Mouse (Mus musculus) thymus, adult 2 months (tissue): Measurements from ENCODE around the gene Poc1a. TPM values are rescaled to one million over a fixed set of nuclear protein-coding genes. Genes with fewer than 3 reads are reported as not detected.

Experiments used
- DNase-seq: peaks from one replicate; pipeline ENCODE4 v3.0.0; 2021
- H3K27ac ChIP-seq: fragments of 200-500 bp; 2 replicates; pipeline ENCODE4 v1.5.1; 2012; ENCODE audit warnings: low read length, control low read depth; ENCODE audit not compliant: control insufficient read depth, insufficient read depth
- H3K27me3 ChIP-seq: fragments of 200-500 bp; 2 replicates; pipeline ENCODE4 v1.6.1; 2012; ENCODE audit warnings: mild to moderate bottlenecking, low read length, moderate library complexity, mixed read lengths; ENCODE audit not compliant: control insufficient read depth, insufficient read depth
- H3K36me3 ChIP-seq: fragments of 200-500 bp; 2 replicates; pipeline ENCODE4 v1.6.1; 2012; ENCODE audit warnings: mild to moderate bottlenecking, low read length, moderate library complexity; ENCODE audit not compliant: control insufficient read depth, insufficient read depth
- H3K4me1 ChIP-seq: fragments of 200-500 bp; replicated peaks from 2 replicates; pipeline ENCODE4 v1.6.1; 2012; ENCODE audit warnings: low read length; ENCODE audit not compliant: control insufficient read depth, insufficient read depth
- H3K4me3 ChIP-seq: fragments of 200-500 bp; 2 replicates; pipeline ENCODE4 v1.5.1; 2012; ENCODE audit warnings: mild to moderate bottlenecking, low read length, control low read depth, moderate library complexity; ENCODE audit not compliant: control insufficient read depth, insufficient read depth
- CTCF ChIP-seq: fragments of 200-500 bp; IDR thresholded peaks from 2 replicates; pipeline ENCODE4 v1.5.1; 2012; ENCODE audit warnings: mild to moderate bottlenecking, control low read depth, low read length, moderate library complexity, borderline replicate concordance; ENCODE audit not compliant: control insufficient read depth, poor library complexity, insufficient read depth; ENCODE audit errors: extremely low read depth
- POLR2A ChIP-seq: fragments of 200-500 bp; IDR thresholded peaks from 2 replicates; pipeline ENCODE4 v1.6.1; 2012; ENCODE audit warnings: mild to moderate bottlenecking, low read length, control low read depth, moderate library complexity; ENCODE audit not compliant: control insufficient read depth, poor library complexity, insufficient read depth; ENCODE audit errors: extremely low read depth
- WGBS: fragments of 180-500 bp; shearing (Covaris S2); methylation state at CpG from one replicate; pipeline ENCODE4 v1.1.7; 2018; 5-methylcytosine and 5-hydroxymethylcytosine counted together
- polyA plus RNA-seq: library from polyadenylated mRNA; depleted of rRNA; stranded (reverse); fragments of >200 nt; gene quantifications from 2 replicates; pipeline ENCODE4 v1.2.3, GENCODE M21; 2012

Poc1a gene
- polyA plus RNA-seq, 1 experiment = 30.2 TPM

DNA sequence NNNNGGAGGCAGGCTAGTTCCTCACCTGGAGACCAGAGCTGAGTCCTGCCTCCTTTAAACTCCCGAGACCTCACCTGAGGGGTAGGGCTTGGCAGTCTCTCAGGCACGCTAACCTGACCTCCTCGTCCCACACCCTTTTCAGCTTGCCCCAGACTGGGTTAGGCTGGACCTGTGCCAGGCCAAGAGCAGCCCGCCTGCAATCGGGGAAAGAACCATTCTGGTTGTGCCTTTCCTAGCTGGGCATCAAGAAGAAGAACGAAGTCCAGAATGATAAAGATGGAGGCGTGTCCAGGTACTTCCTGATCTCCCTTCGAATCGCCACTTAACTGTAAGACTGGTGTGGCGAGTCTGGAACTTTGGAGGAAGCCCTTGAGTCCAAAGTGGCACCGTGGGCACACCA lies 31.3 kb upstream of the Poc1a start:
- no peak overlapping the region for H3K4me3 ChIP-seq
- peaks cover 14% of the 10 kb centered on the region for H3K4me1 ChIP-seq
- no peaks in the 10 kb centered on the region for H3K36me3 ChIP-seq
- H3K27me3 ChIP-seq = no peaks in the 10 kb centered on the region
- no peak for TF ChIP-seq CTCF
- no peak for TF ChIP-seq POLR2A
- no peak for DNase-seq
- 90% methylated on average over 11 of the region's 11 CpGs for WGBS
- no peak overlapping the region for H3K27ac ChIP-seq

DNA sequence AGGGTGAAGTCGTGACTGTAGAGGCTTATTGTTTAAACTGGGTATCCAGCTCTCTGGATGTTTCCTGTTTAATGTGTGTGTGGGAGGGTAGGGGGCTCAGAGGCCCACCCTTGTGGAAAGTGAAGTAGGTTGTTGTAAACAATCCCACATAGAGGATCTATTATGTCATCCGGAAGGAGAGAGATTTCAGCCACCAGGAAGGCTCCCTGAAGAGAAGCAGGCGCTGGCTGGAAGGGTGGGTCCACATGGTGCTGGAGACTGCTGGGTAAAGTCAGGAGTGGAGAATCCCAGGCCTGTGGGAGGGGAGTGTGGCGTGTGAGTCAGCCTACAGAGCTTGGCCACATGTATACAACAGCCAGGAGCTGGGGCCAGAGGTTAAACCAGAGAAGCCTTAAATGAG lies 30.6 kb upstream of the Poc1a start:
- Histone ChIP-seq H3K4me1 (peaks cover 14% of the 10 kb centered on the region), H3K4me3 (no peak overlapping the region), H3K27me3 (no peaks in the 10 kb centered on the region), H3K27ac (no peak overlapping the region), H3K36me3 (no peaks in the 10 kb centered on the region)
- TF ChIP-seq CTCF (no peak), POLR2A (no peak)
- no peak for DNase-seq
- 87% methylated on average over 4 of the region's 4 CpGs for WGBS

DNA sequence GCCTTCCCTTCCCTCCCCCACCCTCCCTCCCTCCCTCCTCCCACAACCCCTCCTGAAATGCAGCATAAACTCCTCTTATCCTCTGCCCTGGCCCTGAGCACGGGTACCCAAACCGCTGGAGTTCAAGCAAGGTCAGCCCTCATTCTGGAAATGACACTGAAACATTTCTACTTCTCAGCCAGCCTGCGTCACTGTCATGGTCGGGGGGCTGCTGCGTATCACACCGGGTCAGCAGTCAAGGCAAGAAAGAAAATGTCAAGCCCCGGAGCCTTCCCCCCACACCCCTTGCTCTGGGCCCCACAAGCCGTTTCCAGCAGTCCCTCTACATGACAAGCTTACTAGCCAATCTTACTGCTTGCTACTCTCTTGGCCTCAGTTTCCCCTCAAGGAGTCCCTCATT lies 29.8 kb upstream of the Poc1a start:
- no peak overlapping the region for H3K27ac ChIP-seq

DNA sequence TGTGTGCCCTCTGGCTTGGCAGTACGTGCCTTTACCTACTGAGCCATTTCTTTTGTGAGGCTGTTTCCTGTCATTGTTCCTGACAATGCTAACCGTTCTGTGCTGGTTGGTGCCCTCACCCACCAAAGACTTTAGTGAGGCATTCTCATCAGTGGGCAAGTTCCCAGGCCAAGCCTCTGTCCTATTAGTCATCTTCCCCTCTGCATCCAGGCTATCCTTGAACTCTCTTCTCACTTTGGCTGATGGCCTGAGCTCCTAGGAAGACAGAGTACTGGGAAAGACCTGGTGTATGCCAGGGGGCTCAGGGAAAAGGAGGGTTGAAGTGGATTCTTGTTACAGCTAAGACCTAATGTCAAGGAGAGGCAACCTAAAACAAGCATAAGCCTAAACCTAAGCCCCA lies 26.9 kb upstream of the Poc1a start:
- DNase-seq = no peak
- Histone ChIP-seq H3K4me3 (no peak overlapping the region), H3K27ac (no peak overlapping the region), H3K36me3 (no peaks in the 10 kb centered on the region), H3K4me1 (0 out of 2 replicates have a peak, but pooled peaks cover under 1% of the 10 kb centered on the region), H3K27me3 (no peaks in the 10 kb centered on the region)
- TF ChIP-seq CTCF = no peak
- TF ChIP-seq POLR2A = no peak
- 73% methylated on average over 2 of the region's 2 CpGs for WGBS

More for the DNA sequence above, 29.8 kb upstream of the Poc1a start:
- H3K4me1 ChIP-seq = peaks cover 14% of the 10 kb centered on the region
- H3K27me3 ChIP-seq = no peaks in the 10 kb centered on the region
- no peaks in the 10 kb centered on the region for H3K36me3 ChIP-seq
- H3K4me3 ChIP-seq = no peak overlapping the region
- TF ChIP-seq POLR2A (no peak), CTCF (no peak)
- DNase-seq = no peak
- 90% methylated on average over 8 of the region's 8 CpGs for WGBS

DNA sequence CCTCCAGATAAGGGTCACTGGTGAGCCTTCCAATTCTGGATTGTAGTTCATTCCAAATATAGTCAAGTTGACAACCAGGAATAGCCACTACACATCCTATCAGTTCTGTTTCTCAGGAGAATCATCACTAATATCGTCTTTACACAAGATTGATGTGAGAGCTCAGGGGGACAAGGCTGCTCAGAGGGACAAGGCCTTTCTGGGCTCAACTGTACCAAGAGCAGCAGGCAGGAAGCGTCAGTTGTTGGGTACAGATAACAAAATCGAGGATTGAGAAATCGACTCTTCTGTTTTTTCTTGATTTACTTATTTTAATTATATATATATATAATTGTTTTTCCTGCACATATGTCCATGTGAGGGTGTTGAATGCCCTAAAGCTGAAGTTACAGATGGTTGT lies 22.4 kb upstream of the Poc1a start:
- DNase-seq = no peak
- 53% methylated on average over 4 of the region's 4 CpGs for WGBS
- Histone ChIP-seq H3K4me3 (no peak overlapping the region), H3K36me3 (no peaks in the 10 kb centered on the region), H3K27me3 (no peaks in the 10 kb centered on the region), H3K27ac (no peak overlapping the region), H3K4me1 (0 out of 2 replicates have a peak, but pooled peaks cover 2% of the 10 kb centered on the region)
- TF ChIP-seq CTCF (no peak), POLR2A (no peak)

DNA sequence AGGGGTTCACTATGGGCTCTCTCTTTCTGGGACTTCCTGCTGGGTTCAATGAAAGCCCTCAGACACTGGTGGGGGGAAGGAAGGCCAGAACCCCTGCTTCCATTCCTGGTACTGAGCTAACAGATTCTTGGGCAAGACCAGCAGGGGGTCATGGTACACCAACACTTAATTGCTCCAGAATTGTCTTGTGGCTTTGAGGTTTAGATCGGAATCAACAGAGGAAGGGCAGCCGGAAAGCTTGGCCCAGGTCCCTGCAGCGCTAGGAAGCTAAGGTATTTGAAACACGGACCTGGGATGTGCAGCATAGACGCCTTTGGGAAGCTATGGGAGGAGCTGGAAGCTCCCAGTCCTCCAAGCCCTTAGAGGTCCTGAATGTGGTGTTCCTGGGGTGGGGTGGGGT lies 21.9 kb upstream of the Poc1a start:
- Histone ChIP-seq H3K27ac (no peak overlapping the region), H3K4me3 (no peak overlapping the region), H3K4me1 (0 out of 2 replicates have a peak, but pooled peaks cover 2% of the 10 kb centered on the region), H3K27me3 (no peaks in the 10 kb centered on the region), H3K36me3 (no peaks in the 10 kb centered on the region)
- TF ChIP-seq POLR2A = no peak
- no peak for TF ChIP-seq CTCF
- 14% methylated on average over 5 of the region's 5 CpGs for WGBS
- DNase-seq = no peak

DNA sequence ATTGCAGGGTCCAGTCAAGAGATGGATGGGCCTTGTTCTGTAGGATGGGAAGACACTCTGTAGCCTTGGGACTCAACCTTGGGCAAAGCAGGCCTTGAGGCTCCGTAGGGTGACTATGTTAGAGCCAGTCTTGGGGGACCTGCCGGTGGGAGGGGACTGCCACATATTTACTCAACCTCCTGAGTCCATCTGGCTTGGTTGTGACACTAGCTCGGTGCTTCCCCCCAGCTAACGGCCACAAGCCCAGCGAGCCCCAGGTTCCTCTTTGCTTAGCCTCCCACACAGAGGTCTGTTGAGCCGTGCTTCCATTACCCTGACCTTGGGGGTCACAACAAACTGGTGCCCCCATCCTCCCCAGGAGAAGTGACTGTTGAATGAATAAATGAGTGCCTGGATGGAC lies 19.8 kb upstream of the Poc1a start:
- WGBS = 32% methylated on average over 6 of the region's 6 CpGs
- Histone ChIP-seq H3K36me3 (no peaks in the 10 kb centered on the region), H3K4me3 (no peak overlapping the region), H3K27ac (no peak overlapping the region), H3K27me3 (no peaks in the 10 kb centered on the region), H3K4me1 (0 out of 2 replicates have a peak, but pooled peaks cover 2% of the 10 kb centered on the region)
- DNase-seq = no peak
- TF ChIP-seq POLR2A = no peak
- no peak for TF ChIP-seq CTCF
